Mouse (Mus musculus): Measurements from ENCODE around the gene Hfe2.

Hfe2 gene

GRCm38 (mm10) chr3:96573611-96574511 is 48.9 kb downstream of the Hfe2 start:
- peak; percentile 91 for DNase-seq (ENCODE audit: low read depth, low spot score)

- DNase-seq (ENCODE audit: low read depth, low spot score) = peak; percentile 86
These were observed 50.5 kb downstream of the Hfe2 start for GRCm38 (mm10) chr3:96575272-96575984.

- DNase-seq (ENCODE audit: low read depth, low spot score) = peak; percentile 93
These were observed 51.2 kb downstream of the Hfe2 start for GRCm38 (mm10) chr3:96576005-96576658.

GRCm38 (mm10) chr3:96576690-96577541 is 51.9 kb downstream of the Hfe2 start, which contains the start of gene Gm16253:
Gene Gm16253 (plus strand): TSS chr3:96576984.
- peak; percentile 98 for DNase-seq (ENCODE audit: low read depth, low spot score)

- DNase-seq (ENCODE audit: low read depth, low spot score) = no peak
These were observed 52.6 kb downstream of the Hfe2 start for GRCm38 (mm10) chr3:96577566-96577965.
